Mouse (Mus musculus) heart, adult 2 months (tissue): Measurements from ENCODE around the gene Nrxn3.

ENCODE experiments used
- CTCF ChIP-seq: fragments of 200-600 bp; IDR thresholded peaks from 2 replicates; pipeline ENCODE4 v1.8.1; 2022; ENCODE audit warnings: antibody characterized with exemption, mild to moderate bottlenecking, moderate library complexity
- EP300 ChIP-seq: fragments of 200-500 bp; IDR thresholded peaks from 2 replicates; pipeline ENCODE4 v1.6.1; 2011; ENCODE audit warnings: low read depth, low read length, control low read depth; ENCODE audit not compliant: insufficient read depth

DNA sequence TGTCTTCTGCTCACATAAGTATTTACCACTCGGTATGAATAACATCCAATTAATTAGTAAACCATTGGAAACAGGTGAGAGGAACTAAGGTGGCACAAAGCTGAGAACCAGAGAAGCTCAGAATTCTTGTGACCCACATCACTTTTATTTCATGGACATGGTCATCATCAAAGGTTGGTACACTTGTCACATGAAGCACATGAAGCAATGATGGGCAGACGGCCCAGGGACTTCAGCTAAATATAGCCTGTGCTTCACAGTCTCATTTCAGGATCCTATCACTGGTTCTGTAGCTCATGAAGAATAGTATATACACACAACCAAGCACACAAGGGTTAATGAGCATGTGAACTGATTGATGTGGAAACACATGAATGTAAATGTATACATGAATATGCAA is 747.5 kb downstream of the Nrxn3 start:
- TF ChIP-seq CTCF (no peak), EP300 (no peak)
